Mouse (Mus musculus): Measurements from ENCODE around the gene Cep72. TPM values are rescaled to one million over a fixed set of nuclear protein-coding genes. Genes with fewer than 3 reads are reported as not detected.
"Not testable (repeated sequence)": the region's sequence is repeated elsewhere in the genome, so short reads cannot be mapped to it uniquely, and the experiment has no call there.

Gene Cep72
- 1 to 10 TPM in 1 of 2 experiments, under 1 TPM in 1; 0.65 to 1.5 TPM for total RNA-seq (2021)

DNA sequence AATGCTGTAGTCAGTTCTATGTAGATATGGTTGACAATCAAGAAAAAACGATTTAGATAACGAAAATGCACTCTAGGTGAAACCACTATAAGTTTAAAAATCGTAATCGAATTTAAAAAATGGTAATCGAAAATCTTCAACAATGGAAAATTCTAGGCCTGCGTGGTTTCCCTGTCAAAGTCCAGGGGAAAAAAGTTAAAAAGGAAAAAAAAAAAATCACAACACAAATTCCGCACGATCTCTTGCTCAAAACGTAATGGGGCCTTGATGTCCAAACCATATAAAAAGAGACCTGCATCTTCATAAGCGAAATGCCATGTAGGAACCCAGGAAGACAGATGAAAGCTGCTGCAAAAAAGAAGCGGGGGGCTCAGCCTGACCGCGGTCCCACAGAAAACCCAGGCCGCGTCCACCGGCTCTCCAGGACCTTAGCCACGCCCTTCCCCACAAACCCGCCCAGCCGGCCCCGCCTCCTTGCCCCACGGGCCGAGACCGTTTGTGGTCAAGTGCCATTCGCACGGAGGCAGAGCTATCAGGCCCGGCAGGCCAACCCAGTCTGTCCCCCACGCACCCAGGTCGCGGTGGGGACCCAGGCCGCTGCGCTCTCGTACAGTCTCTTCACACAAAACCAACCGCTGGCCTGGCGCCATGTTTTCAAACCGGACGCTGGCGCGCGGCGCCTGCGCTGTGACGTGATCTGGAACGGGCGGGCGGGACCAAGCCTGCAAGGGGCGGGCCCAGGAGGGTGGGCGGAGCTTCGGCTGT is at the start of gene Cep72:
Gene Cep72 (minus strand): TSS at position 687 of the 765 bp plus-strand sequence.
- intact Hi-C loops (cut with DNase I), result loop anchor here (5.0 kb wide), 1 partner anchor 54 kb away; the partner anchor contains the start of gene Tppp
- peak; percentile 75 for DNase-seq (ENCODE audit: low spot score)

DNA sequence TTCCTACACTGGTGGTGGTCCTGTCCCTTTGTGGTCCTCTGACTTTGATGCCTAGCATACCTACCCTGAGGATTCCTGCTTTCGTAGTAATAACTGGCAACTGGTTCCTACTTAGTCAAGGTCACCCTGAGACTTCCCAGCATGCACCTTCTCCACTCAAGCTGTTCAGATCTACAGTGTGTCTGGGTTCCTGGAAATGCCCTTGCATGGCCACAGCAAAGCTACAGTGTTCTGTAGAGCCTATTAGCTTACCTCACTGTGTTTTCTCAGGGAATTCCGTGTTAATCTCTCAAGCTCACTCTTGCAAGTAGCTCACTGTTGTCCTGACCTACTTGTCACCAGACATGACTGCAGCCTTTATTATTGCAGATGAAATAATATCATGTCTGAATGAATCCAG is 45.3 kb upstream of the Cep72 start:
- intact Hi-C loops (cut with DNase I), result no loop called here
- no peak for DNase-seq (ENCODE audit: low spot score)

DNA sequence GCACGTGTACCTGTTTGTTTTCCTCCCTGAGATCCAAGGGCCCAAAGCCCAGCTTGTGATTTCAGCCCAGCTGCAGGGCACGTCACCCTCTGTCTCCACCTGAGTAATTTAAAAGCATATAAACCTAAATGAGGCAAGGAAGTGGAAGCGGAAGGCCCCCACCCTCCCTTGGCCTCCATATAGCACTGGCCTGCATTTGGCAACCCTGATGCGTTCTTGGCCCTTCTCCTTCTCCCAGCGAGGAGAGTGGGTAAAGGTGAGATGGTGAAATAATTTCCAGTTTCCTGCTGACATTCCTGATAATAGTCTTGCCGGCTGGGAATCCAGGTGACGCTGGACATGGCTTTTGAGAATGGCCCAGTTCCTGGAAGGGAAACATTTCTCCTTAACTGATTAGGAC is 42.3 kb upstream of the Cep72 start:
- no peak for DNase-seq (ENCODE audit: low spot score)
- intact Hi-C loops (cut with DNase I), result loop anchor here (5.0 kb wide), 1 partner anchor 58 kb away; no protein-coding TSS in a partner anchor

DNA sequence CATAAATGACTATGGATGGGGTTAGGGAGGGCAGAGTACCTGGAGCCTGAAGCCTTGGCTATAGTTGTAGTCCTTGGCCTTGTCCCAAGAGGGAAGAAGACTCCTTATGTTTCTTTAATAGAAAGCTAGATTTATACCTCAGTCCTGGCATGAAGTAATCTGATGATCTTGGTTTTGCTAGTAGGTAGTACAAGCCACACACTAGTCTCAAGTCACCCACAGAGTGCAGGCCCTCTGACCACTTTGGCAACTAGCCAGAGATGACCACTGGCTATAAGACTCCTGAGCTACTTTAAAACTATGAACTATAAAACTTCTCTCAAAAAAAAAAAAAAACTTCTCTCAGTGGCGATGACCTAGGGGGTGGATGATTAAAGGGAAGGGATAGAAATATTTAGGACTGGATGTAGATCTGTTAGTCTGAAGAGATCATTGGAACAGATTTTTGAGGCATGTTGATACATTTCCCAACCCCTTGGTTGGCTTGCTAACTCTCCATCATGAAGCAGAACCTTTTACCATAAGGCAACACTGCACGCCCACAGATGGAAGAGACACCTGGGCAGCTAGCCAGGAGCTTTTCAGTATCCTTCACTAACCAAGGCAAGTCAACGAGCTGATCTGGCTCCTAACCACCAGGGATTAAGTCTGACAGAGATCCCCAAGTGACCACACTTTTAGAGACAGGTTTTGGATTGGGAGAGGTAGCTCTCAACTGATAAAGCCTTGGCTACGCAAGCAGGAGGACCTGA is 40.9 kb upstream of the Cep72 start:
- intact Hi-C loops (cut with DNase I), result loop anchor here (5.0 kb wide), 1 partner anchor 59 kb away; no protein-coding TSS in a partner anchor

DNA sequence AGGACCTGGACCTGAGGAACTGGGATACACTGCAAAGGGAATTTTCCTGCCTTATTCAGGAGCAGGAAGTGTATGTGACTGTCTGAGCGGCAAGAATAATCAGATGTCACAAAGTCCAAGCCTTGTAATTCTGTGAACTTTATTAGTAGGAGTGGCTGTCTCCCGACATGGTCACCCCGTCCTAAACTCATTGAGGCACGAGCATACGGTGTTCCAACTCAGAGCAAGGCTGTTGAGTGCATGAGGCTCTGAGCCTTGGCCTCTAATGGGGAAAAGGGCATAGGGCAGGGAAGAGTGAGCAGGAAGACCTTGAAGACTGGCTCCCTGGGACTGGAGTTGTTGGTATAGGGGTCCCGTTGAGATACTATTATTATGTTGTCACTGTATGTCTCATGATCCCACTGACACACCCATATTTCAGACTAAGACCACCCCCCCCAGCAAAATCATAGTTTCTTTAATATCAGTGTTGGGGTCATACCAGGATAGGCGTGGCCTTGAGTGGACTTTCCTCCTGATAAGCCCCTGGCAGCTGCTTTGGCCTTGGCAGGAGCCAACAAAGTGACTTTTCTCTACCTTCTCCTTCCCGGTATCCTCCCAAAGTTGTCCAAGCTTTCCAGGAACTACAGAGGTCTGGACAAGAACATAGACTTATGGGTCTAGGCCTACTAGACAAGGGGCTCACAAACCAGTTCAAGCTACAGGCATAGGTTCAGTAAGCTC is 40.2 kb upstream of the Cep72 start:
- no peak for DNase-seq (ENCODE audit: low spot score)
- intact Hi-C loops (cut with DNase I), result loop anchor here (5.0 kb wide), 1 partner anchor 60 kb away; no protein-coding TSS in a partner anchor

More for the DNA sequence above, 40.9 kb upstream of the Cep72 start:
- DNase-seq (ENCODE audit: low spot score), result no peak

DNA sequence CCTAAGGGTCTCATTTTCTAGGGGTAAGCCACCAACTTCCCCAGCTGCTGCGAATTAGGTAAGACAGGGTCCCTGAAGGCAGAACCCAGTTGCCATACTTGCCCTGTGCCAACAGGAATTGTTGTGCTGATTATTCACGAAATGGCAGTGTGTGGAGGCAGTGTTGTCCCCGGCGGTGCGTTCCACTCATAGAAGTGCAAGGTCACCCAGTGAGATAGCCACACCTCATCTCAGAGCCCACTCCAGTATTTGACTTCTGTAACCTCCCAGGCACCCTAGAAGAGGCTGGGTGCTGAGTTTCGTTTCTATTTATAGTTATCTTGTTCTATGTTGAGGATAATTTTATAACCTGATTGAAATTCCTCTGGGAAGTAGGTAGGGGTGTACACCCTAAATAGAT is 36.8 kb upstream of the Cep72 start:
- intact Hi-C loops (cut with DNase I), result loop anchor here (5.0 kb wide), 1 partner anchor 88 kb away; no protein-coding TSS in a partner anchor
- no peak for DNase-seq (ENCODE audit: low spot score)

DNA sequence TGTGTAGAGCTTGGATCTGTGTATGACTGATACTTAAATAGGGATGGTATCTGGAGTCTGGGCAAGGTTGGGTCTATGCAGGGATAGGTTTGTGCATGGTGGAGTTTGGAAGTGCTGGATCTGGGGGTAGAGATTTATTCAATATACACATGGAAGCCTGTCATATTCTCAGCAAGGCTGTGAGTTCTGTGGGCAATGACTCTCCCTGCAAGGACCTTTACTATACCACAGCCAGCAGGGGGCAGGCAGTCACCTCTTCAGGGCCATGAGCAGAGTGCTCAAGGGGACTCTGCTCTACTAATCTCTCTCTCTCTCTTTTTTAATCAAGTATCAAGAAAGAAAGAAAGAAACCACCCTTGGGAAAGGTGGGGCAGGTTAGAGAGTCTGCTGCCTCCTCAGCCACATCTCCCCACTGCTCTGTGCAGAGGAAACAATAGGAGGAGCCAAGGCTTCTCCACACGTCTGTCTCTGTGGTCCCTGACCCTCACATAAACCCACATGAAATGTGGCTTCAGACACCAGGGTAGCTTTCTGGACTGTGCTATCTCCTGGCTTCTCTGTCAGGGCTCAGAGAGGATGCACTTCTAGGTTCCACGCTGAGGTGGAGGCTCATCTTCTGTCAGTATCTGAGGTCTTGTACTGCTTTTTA is 34.7 kb upstream of the Cep72 start:
- DNase-seq (ENCODE audit: low spot score), result no peak
- intact Hi-C loops (cut with DNase I), result loop anchor here (1.0 to 5.0 kb wide), 2 partner anchors 90 to 204 kb away; no protein-coding TSS in a partner anchor

DNA sequence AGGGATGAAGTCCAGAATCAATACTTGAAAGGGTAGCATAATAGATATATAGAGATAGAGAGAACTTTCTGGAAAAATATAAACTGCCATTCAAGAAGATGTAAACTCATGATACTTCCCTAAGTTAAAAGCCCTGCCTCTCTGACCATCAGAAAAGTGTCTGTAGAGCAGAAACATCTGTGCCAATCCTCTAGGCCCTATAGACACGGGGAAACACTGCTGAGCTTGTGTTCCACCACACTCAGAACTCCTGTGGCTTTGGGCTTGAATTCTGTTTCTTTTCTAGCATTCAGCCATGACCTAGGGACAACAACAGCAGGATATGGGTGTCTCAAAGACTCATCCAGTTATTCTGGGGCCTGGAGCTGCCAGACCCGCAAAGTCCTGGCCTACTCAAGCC is 33.8 kb upstream of the Cep72 start:
- intact Hi-C loops (cut with DNase I), result loop anchor here (1.0 to 5.0 kb wide), 2 partner anchors 91 to 205 kb away; no protein-coding TSS in a partner anchor
- DNase-seq (ENCODE audit: low spot score), result no peak

DNA sequence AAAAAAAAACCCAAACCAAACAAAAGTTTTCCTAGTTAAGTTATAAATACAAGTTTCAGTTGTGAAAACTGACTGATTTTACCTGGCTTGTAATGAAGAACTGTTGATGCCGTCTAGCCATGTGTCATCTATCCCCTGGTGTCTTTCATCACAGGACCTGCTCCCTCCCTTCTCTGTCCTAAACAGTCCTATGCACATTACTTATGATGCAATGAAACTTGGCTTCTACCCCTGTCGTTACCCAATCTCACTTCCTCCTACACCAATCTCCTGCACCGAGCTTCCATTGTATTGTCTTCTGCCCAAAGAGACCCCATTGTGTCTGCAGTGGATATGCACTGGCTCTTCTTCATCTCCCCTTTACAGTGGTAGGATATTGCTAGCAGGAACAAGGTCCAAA is 28.2 kb upstream of the Cep72 start:
- no peak for DNase-seq (ENCODE audit: low spot score)
- intact Hi-C loops (cut with DNase I), result no loop called here

DNA sequence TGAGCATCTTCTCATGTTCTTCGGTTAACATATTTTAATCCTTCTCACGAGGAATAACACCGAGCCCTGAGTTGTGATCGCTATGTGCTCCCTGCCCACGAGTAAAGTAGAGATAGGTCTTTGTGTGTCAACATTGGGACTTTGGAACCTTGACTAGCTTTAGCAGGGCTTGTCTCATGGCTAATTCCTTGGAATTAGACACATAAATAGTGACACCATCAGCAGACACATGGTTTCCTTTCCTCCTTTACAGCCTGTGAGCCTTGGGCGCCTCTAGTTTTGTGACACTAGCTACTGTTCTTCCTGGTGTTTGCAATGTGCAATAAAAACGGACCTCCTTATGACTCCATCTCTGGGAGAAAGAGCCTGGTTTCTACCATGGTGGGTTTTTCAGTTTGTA is 11.3 kb upstream of the Cep72 start:
- intact Hi-C loops (cut with DNase I), result no loop called here
- no peak for DNase-seq (ENCODE audit: low spot score)

DNA sequence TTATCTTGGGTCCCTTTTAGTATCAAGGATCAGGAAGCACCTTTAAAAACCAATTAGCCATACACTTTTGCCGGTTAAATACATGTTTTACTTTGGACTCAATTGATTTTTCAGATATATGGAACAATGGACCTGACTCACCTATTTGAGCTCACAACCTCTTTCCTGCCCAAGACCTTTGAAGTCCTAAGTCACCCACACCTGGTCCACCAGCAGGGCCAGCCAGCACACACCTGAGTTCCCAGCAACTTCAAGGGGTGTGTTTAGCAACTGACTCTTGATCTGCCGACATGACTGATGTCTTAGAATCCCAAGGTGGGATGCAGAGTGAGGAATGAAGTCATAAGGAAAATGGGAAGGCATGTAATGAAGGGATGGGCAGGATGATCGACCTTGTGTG is 9.6 kb upstream of the Cep72 start:
- intact Hi-C loops (cut with DNase I), result no loop called here
- DNase-seq (ENCODE audit: low spot score), result no peak

DNA sequence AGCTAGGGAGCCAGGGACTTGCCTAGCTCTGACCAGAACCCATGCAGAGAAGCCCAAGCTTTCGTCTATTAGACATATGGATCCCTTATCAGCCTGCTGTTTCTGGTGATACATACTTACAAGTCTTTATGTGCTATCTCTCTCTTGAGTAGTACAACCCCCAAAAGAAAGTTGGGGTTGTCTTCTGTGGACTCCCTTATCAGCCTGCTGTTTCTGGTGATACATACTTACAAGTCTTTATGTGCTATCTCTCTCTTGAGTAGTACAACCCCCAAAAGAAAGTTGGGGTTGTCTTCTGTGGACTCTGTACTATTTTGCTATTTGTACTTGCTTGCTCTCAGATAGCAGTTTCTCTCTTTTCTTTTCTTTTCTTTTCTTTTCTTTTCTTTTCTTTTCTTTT is 9.1 kb upstream of the Cep72 start:
- DNase-seq (ENCODE audit: low spot score); intact Hi-C loops (cut with DNase I): not testable (repeated sequence)

DNA sequence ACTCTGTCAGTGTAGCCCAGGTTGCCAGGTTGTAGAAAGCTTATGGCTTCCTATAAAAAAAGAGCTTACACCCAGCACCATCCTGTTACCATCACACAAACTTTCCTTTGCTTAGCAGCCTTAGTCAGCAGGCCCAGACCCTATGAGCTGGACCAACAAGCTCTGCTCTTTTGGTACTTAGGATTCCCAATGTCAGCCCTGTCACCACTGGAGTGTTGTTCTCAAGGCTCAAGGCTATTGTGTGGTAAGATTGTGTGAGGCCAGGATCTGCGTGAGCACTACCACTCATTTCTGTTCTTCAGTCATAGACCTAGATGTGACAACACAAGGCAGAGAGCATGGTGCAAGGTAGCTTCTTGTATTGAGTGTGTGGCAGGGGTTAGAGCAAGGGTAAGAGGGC is 4.5 kb upstream of the Cep72 start:
- no peak for DNase-seq (ENCODE audit: low spot score)
- intact Hi-C loops (cut with DNase I), result no loop called here

DNA sequence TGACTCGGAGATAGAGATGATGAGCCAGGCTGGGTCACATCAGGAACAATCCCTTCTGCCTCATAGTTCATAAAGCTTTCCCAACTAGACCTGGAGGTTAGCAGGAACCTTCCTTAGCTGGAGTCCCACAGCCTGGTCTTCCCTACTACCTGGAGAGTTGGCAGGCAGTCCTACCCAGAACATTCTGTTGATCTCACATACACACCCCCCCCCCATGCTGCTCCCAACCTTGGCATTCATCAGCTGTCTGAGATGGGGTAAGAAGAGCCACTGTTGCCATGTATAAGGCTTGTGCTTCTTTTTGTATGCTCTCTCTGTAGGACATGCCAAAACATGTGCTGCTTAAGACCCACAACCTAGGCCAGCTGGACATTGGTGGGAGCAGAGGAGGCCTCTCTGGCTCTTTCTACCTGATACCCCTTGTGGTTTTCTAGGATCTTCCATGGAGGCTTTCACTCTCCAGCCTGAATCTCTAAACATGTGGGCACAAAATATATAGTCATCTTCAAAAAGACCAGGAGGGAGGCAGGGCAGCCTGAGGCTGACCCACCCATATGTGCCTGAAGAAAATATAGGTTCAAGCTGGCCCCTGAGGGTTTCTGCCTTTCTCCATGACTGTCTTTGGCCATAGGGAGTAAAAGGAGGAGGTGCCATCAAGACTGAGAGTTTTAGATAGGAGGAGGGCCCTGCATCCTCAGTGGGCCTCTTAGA is 1.4 kb upstream of the Cep72 start:
- intact Hi-C loops (cut with DNase I), result loop anchor here (5.0 kb wide), 1 partner anchor 56 kb away; the partner anchor contains the start of gene Tppp
- no peak for DNase-seq (ENCODE audit: low spot score)

DNA sequence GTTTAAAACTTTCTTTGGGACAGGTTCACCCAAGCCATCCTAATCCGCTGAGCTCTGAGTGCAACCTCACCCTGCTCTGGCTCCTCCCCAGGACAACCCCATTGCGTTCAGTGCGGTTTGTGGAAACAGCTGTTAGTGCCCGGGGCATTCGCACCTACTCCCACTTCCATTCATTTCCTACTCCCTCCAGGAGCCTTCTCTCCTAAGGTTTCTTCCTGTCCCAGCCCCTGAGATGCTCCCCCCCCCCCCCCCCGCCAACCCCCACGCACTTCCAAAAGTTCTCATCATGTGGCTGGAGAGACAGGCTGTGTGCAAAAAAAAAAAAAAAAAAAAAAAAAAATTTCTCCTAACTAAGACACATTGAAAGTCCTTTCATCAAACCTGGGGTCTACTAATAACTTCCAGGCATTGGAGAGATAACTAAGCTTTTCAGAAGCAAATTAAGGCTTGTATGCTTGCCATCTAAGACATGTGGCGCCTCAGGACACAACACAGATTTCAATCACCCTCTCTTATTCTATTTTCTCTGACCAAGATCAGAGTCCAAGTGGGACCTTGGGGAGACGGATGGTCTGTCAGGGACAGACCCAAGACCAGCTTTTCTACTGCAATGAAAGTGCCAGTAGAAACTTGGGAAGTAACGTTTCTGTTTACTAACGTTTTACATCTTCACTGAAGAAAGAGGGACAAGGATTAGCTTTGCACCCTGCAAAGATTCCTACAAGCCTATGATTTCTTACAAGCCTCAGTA is 454 bp upstream of the Cep72 start:
- intact Hi-C loops (cut with DNase I), result loop anchor here (5.0 kb wide), 1 partner anchor 55 kb away; the partner anchor contains the start of gene Tppp
- DNase-seq (ENCODE audit: low spot score), result no peak

DNA sequence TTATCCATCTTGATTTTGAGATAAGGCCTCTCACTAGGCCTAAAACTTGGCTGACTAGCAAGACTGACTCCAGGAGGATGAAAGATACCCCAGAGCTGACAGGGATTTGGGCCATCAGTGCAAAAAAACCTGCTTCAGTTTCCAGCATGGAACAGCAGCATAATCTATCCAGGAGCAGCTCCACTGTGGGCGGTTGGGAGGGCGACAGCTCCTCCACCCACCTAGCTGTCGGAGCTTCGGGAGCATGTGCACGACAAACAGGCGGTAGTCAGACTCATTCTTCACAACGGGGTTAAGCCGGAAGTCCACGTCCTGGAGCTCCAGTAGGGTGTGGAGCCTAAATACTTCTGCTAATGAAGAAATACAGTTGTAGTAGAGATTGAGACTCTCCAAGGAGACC is 4.0 kb downstream of the Cep72 start:
- intact Hi-C loops (cut with DNase I), result no loop called here
- no peak for DNase-seq (ENCODE audit: low spot score)

DNA sequence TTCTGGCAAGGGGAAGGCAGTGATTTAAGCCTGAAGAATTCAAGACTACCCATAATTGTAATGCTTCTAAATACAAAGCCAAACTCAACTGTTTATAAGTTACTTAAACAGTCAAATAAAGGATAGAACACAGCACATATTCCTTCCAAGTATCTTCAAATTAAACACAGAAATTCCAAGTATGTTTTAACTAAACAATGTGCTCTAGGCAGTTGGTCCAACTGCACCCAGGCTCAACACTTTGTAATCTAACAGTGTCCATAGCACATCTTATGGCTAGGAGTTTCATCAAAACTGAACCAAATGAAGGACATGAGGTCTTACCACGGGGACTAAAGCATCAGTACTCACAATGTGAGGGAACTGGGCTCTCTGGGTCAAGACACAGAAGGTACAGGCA is 5.9 kb downstream of the Cep72 start:
- intact Hi-C loops (cut with DNase I), result no loop called here
- no peak for DNase-seq (ENCODE audit: low spot score)

DNA sequence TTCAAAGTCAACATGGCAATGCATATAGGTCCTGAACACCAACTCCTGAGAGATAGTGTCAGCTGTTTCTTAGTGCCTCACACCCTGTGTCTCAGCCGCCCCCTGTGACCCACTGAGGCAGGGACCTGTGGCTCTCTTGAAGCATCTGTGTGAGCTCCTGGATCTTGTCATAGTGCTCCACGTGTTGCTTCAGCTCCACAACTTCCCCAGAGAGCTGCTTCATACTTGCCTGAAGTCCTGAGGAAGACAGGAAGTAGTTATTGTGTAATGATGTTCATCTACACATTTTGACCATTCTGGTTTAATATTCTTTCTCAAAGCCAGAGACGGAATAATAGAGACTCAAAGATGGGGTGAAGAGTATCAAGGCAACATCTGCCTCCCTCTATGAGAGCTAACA is 22.2 kb downstream of the Cep72 start:
- intact Hi-C loops (cut with DNase I), result no loop called here
- DNase-seq (ENCODE audit: low spot score), result no peak

All from heart, postnatal 25 days (tissue).